Mouse (Mus musculus) T-cell, adult 66 days (primary cell): ENCODE results near the gene Lrrk1. TPM values are rescaled to one million over a fixed set of nuclear protein-coding genes. Genes with fewer than 3 reads are reported as not detected.

Experiments
- total RNA-seq, 2 experiments: library from RNA; stranded (reverse); gene quantifications; 3 replicates in 1 of 2; 4 replicates in 1 of 2; pipeline ENCODE4 v1.2.4; 2023

Gene Lrrk1
- total RNA-seq, result 1 to 10 TPM; 1.8 to 3.7 TPM

DNA sequence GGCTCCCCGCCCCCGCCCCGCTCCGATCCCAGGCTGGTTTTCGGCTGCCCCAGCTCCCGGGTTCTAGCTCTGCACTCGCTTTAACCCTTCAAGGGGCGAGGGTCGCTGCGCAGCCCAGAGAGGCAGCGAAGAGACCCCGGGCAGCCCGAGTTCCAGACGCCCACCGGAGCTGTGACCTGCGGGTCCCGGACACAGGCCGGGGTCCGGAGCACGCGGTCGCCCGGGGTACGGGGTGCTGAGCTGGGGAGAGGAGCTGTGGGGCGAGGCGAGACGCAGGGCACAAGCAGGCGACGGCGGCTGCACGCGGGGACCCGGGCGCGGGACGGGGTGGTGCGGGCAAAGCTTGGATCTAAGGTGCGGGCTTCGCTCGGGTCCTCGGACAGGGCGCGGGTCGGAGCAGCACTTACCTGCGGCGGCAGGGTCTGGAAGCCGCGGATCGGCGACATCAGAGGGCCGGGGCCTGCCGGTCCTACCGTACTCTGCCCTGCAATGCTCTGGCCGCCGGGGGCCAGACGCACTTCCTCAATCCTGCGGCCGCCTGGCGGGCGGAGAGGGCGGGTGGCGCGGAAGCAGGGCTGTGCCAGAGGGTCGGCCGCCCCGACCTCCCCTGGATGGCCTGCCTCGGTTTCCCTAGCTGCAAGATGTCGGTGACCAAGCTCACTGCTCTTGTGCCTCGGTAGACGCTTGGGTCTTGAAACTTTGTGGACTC lies at the start of gene Lrrk1:
Gene Lrrk1 (minus strand): TSS at position 538 of the 709 bp plus-strand sequence.

DNA sequence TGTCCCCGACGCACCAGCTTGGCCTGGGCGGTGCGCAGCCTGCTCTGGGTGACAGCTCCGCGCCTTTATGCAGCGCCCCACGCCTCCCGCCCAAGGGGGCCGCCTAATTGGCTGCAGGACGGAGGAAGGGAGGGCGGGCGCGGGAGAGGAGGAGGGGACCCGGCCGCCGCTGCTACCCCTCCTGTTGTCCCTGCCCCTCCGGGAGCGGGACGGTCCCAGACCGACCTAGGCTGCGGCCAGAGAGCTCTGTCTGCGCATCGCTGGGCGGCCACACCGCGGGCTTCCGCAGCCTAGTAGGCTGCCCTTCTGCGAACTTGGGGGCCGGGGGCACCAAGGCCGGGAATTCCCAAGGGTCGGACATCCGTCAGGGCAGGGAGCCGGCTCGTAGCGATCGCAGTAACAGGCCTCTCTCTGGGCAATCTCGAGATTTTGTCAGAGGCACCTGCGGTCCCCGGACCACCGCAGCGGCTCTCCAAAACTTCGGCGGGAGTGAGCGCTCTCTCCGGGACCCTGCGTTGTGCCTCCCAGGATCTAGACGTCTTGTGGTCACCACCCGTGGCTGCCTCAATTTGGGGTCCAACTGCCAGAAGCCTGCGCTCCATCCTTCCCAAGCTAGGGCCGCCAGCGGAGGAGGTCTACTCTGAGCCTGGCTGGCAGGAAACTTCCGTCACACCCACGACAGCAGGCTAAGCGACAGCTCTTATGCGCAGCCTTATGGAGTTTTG lies 39.4 kb upstream of the Lrrk1 start, which contains the start of gene Aldh1a3:
Gene Aldh1a3 (minus strand): TSS at position 81 of the 725 bp plus-strand sequence.

DNA sequence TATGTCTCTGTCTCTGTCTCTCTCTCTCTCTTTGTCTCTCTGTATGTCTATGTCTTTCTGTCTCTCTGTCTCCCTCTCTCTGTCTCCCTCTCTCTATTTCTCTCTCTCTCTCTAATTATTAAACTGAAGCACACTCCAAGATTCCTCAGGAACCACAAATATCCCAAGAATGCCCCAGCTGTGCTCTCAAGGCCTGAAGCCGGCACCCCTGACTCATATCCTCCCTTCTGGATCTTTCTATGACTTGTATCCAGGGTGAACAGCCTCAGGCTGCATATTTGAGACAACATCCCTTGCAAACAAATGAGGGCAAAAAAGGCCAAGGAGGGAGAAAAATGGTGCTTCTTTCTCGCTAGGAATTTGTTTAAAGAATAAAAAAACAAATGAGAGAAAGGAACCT lies 22.2 kb downstream of the Lrrk1 start, which contains the start of gene Gm10974:
Gene Gm10974 (plus strand): TSS at position 2 of the 400 bp plus-strand sequence.

Other genes with a start within 250 kb of the Lrrk1 start
- not detected for gene Gm10974, start 22.4 kb downstream of the Lrrk1 start, total RNA-seq
- gene Aldh1a3, start 39.2 kb upstream of the Lrrk1 start, total RNA-seq, result not detected